Mouse (Mus musculus) 3134 (cell line): Measurements from ENCODE around the gene D930007J09Rik.

Source experiments
- DNase-seq: peaks from one replicate; pipeline ENCODE4 v3.0.0-alpha.2; 2011; ENCODE audit warnings: low spot score; ENCODE audit not compliant: insufficient read length; ENCODE audit errors: extremely low read depth

The D930007J09Rik gene

DNA sequence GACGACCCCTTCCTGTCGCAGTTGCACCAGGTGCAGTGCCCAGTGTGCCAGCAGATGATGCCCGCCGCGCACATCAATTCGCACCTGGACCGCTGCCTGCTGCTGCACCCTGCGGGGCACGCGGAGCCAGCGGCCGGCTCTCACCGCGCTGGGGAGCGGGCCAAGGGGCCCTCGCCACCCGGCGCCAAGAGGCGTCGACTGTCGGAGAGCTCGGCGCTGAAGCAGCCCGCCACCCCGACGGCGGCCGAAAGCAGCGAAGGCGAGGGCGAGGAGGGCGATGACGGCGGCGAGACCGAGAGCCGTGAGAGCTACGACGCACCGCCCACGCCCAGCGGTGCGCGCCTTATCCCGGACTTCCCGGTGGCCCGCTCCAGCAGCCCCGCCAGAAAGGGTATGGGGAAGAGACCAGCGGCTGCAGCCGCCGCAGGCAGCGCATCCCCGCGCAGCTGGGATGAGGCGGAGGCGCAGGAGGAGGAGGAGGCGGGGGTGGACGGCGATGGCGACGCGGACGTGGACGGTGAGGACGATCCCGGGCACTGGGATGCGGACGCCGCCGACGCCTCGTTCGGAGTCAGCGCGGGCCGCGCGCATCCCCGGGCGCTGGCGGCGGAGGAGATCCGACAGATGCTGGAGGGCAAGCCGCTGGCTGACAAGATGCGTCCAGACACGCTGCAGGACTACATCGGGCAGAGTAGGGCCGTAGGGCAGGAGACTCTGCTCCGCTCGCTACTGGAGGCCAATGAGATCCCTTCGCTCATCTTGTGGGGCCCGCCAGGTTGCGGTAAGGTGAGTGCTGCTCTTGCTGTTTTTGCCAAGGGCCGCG, at the start of gene D930007J09Rik:
Gene D930007J09Rik, minus strand, starts transcription at position 591 of the 823 bp plus-strand sequence.
- DNase-seq: no peak

DNA sequence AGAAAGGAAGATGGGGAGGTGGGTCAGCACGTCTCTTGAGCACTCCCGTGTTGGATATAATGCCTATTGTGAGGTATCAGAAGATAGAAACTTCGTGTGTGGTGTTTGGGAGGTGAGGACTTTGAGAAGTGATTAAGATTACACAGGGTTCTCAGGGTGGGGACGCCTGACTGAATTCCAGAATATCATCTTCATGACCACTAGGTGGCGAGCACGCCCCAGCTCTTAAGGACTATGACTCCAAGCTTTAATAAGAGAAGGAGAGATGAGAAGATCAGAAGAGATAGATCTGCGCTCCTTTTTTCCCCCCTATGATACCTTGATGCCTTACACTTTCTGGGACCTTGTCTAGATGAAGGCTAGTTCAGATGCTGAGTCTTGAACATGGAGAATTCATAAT, 49.3 kb upstream of the D930007J09Rik start:
- no peak for DNase-seq

DNA sequence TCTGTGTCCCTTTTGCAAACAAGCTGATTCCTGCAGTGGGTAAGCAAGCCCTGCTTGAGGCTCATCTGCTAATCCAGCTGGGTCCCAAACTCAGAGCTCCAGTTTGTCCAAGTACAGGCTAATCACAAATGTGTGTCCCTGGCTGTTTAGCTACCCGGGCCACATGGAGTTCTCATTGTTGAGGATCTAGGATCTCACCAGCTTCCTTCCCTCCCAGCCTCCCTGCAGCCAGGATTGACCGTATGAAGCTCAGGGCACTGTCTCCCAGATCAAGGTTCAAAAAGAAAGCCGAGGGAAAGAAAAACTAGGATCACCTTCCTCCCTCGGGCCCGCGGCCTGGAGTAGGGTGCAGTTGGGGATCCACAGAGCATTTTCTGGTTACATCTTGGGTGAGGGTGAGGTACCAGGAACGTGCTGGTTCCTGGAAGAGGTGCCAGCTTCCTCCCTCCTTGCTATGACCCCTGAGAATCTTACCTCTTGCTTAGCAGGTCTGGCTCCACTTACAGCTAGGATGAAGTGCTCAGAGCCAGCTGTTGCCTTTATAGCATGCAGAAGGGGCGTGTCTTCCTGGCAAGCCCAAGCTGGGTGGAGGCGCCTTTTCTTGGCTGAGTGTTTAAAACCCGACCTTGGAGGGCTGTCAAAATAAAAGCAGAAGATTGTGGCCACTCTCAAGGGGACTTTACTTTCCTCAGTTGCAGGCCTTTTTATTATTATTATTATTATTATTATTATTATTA, 48.2 kb upstream of the D930007J09Rik start, which contains the start of gene Serpinb1a:
Gene Serpinb1a, minus strand, starts transcription at position 518 of the 737 bp plus-strand sequence.
- DNase-seq: no peak

DNA sequence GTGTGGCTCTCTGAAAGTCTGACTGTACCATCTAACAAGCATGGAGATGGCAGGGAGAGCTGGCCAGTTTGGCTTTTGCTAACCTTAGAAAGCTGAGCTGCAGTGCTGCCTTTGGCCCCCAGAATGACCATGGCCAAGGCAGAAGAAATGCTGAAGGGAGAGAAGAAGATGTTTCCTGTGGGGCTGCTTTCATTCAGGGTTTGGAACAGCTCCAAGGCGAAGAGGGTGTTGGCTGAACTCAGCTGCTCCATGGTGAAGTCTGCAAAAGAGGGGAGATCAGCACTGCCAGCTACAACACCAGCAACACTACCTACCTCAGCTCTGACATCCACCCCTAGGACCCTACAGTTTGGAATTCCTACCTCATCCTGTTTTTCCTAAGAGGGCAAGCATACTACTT, 47.5 kb upstream of the D930007J09Rik start:
- no peak for DNase-seq

DNA sequence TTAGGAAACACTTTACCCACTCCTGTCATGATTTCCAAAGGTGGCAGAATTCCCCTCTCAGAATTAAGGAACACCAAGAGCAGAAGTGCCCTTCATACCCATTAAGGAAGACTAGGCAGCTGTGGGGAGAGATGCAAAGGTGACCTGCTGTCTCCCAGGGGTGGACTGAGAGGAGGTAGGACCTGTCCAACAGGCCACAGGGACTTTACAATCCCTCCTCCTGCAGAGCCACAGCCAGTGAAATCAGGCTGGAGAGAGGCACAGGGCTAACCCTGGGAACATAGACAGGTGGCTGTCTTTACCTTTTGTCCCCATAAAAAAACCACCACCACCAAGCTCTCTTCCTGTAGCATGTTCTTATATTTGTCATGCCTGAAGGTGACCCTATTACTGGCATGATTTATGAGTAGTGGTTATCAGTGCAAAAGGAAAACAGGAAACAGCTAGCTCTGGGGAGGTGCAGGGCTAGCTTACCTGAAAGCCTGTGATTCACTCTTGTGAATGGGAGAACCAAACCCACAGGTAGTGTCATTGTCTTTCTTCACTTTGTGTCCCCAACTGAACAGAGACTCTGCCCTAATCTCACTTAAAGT, 47.0 kb upstream of the D930007J09Rik start:
- DNase-seq: no peak

DNA sequence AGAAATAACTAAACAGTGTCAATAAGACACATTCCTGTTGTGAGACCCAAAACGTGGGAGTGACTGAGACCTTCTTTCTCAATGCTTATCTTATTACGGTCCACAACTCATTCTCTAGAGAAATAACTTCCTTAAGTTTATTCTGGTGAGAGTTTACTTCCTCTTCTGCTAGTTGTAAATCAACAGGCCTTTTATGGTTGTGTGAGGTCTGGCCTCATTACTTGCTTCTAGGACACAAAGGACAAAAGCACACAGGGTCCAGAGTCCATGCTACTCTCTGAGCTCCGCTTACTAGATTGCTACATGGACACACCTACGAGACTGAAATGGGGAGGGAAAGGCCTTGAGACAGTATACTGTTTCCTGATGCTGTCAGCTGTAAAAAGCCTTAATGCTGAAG, 46.4 kb upstream of the D930007J09Rik start:
- no peak for DNase-seq

DNA sequence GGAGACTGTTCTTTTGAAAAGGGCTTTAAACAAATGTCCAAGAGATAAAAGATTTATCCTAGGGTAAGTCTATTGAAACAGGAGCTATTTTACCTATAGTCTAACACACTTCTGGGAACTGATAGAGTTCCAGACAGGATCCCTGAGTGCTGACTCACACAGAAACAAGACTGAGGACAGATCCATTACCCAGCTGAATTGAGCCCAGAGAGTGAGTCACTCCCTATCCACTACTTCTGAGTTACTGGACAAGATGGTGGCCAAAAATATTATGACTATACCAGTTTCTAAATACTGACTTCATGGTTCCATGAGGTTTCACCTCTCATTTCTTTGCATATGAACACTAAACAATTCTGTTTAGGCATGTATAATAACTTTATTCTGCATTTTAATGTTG, 43.6 kb upstream of the D930007J09Rik start:
- DNase-seq: no peak

DNA sequence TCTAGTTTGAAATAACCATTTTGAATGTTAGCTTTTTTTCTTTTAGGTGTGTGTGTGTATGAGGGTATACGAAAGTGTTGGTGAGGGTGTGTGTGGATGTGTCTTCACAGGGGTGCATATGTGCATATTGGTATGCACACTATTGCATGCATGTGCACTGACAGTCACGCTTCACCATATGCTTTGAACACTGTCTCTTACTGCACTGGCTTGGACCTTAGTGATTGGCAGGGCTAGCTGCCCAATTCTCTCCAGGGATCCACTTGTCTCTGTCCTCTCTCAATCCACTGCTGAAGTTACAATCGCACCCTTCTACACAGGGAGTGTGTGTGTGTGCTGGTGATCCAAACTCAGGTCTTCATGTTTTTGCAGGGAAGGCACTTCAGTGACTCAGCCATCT, 38.7 kb upstream of the D930007J09Rik start:
- no peak for DNase-seq

DNA sequence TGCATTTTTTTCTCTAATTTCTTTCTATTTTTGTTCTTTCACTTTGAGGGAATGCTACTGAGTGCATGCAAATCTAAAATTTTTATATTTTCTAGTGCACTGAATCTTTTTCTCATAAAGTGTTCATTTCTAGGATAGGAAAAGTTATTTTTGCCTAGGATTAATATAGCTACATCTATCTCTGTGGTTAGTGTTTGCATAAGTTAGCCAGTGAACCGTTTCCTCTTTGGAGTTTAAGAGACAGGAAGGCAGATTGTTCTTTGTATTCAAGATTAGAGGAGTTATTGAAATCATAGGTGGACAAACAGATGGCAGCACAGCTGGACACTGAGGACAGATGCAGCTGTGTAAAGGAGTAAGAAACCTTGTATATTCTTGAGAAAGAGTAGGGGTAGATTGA, 36.7 kb upstream of the D930007J09Rik start:
- DNase-seq: no peak

DNA sequence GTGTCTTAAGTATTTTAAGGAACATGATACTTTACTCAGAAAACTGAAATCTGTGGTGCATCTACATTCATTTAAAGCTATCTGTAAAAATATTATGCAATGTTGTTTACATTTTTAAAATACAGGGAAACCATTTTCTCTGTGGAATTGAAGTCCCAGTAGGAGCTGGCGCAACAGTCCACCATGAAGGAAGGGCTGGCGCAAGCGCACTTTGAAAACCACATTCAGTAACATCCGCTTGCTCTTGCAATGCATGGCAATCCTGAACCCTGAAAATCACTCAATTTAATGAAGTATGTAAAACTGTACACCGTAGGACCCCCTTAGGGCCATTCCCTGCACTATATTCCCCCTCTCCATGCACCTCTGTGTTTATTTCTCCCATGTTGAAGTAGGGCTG, 31.9 kb upstream of the D930007J09Rik start:
- DNase-seq: no peak

DNA sequence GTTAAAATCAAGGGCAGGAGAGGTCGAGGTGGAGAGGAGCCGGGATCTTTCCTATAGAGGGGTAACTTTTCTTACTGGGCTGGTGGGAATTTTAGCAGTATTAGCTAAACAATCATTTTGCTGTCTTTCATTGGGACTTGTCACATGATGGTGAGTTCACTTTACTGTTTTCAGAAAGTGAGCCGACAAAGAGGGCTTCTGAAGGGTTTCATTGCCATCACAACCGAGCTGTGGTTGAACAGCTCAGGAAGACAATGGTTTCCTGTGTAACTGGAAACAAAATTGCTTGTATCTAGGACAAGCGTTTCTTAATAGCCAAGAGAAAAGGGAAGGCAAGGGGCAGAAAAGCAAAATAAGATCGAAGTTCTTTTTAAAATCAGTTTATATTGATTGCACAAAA, 30.6 kb upstream of the D930007J09Rik start:
- no peak for DNase-seq

DNA sequence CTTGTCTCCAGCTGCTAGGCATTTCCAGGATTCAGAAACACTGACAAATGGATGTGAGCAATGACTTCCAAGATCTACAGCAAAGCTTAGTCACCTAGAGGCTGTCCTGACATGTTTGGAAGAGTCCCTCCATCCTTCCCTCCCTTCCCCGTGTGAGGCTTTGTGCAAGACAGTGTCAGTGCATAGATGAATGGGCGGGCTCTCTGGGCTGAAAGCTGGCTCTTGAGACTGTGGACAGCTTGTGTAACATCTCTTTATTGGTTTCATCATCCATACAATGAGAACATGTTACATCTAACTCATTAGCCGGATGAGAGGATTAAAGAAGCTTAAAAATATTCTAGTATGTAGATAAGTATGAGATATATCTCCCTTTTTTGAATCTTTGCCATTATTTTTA, 30.1 kb upstream of the D930007J09Rik start:
- DNase-seq: no peak

DNA sequence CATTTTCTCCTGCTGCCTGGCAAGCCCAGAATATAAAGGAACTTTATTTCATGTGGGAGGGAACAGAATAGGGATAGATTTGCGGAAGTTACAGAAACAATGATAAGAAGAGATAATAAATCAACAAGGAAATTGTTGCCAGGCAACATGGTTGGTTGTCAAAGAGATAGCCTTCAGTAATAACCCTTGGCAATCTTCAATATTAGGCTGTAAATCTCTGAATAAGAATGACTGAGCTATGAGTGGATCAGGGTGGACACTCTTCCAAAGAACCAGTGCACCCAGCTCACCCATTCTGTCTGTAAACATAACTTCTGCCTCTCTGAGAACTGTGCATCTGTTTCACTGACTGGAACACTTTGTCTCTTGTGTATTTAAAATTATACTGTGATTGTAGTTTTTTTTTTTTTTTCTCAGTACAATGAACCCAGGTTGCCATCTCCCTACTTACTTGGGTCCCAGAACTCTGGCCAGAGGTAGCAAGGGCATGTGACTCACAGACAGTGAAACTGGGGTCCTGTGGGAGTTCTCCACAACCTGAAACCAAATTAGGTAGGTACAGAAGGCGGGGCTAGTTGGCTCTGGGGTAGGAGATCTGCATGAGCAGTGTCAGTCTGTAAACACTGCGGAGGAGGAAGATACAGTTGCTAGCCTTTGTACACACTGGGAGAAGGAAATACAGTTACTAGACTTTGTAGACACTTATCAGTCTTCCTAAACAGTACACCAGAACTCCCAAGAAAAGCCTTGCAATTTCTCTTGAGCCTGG, 29.0 kb upstream of the D930007J09Rik start:
- DNase-seq: no peak

DNA sequence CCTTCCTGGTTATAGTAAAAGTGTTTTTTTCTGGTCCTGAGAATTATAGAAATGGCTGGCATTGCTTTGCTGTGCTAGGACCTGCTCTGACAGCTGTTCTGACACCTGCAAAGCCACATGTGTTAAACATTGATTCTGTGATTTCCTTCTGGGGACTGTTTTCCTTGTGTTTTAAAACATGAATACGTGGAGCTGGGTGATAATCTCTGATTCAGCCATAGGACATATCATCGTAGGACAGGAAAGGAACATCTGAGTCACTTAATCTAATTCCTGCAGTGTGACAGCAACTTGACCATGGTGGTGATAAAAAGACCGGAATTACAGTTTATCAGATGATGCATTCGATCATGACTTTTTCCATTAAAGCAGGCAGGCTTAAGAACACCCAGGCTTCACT, 26.2 kb upstream of the D930007J09Rik start:
- DNase-seq: no peak

DNA sequence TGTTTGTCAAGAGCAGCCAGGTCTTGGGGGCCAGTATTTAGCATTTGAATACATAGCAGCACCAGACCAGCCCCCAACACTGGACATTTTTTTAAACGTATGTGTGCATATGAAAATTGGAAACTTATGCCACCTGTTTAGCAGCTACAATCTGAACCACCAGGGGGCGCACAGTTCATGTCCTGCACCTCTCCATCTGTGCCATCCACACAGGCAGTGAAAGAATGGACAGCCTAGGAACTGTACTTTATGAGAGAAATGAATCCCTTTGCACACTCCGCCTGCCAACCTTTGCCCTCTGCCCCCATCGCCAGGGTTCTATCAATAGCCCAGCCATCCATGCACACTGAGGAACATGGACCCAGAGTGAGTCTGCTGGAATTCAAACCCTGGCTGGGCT, 25.3 kb upstream of the D930007J09Rik start:
- no peak for DNase-seq

DNA sequence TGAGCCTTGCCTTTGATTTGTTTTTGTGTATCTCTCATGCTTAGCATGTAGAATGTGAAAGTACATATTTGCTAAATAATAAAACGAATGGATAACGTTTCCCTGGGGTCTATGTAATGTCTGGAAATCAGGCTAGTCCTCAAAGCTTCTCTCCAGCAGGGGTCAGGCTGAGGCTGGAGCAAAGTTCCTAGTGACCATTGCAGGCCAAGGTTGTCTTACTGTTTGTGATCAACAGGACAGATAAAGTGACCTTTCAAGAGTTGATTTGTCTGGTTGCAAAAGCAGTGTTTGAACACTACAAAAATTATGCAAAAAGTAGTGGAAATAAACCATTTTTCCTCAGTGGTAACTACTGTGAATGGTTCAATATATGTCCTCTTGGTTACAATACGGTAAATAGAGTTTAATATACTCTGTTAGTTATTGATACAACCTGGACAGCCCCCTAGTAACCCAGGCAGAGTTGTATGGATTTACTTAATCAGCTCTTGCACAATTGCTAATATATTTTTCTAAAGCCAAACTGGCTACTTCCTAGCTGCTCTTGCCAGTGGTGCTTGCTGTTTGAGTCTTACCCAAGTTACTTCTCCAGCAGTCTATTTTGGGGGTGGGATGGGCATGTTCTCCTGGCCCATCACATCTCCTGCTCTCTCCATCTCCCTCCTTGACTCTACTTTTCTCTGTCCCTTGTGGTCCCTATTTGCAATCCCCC, 24.6 kb upstream of the D930007J09Rik start:
- DNase-seq: no peak

DNA sequence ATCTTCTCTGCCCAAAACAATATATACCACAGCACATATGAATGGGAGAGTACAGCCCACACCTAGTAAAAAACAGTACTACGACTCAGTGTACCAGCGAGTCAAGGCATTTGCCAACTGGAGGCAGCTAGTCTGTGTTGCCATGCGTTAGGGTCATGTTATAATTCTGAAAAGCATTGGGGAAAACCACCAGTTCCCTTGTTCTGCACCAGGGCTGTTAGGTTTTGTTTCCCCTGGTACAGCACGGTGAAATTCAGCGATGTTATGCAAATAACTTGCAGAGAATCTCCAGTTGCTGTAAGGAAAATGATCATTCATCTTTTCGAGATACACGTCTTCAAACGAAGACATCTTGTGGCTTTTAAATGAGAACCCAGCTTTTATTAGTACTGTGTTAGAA, 22.9 kb upstream of the D930007J09Rik start:
- DNase-seq: no peak

DNA sequence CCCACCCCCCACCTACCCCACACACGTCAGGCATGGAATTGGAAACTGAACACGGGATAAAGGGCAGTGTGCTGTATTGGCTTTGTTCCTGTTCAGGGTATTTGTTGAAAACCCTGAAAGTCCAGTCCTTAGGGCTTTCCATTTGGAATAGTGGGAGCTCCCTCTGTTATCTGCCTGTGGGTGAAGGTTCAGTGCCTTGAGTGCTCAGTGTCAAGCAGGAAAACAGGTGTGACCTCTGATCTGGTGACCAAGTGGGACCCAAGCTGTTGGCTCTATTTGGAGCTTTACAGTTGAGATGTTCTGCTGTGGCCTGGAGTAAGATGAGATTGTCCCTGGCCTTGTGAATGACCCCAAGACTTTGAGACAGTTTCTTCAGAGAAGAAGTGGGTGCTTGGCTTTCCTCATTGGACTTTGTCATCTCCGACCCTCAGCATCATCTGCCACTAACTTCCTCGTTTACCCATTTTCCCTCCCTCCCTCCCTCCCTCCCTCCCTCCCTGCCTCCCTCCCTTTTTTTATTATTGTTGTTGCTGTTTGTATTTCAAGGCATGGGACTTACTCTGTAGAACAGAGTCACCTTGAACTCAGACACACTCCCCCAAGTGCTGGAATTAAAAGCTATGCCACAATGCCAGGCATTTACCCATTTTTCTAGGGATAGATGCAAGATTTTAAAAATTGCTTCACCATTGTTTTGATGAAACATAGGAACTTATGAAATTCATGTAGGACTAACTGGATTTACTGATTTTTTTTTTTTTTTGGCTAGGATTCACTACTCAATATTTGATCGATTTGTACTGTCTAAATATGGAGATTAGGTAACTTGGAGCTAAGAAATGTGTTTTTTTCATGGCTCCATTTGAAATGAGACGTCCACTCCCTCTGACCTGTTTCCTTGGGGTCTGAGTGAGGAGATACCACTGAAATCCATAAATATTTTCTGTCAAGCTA, 22.0 kb upstream of the D930007J09Rik start:
- DNase-seq: no peak

DNA sequence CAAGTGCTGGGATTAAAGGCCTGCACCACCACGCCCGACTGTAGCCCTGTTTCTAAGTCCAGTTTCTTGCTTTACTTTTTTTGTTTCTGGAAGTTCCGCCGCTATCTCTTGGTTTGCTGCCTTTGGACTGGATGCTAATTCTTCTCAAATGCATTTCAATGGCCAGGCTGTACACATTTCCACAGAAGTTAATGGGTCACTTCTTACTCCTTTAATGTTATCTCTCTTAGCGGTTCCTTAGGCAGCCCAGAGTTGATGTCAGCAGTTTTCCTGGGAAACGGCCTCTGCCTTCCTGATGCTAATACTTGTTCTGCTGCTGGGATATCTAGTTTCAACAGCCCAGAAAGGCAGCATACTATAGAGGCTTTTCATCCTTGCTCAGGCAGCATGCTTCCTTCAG, 20.5 kb upstream of the D930007J09Rik start:
- DNase-seq: no peak
